Mouse (Mus musculus) gastrocnemius, adult 8-10 months (tissue): ENCODE data around the gene Cfap97d1. TPM values are rescaled to one million over a fixed set of nuclear protein-coding genes. Genes with fewer than 3 reads are reported as not detected.

Experiments
- DNase-seq, 2 experiments: peaks; one replicate each; pipeline ENCODE4 v3.0.0; 2022; ENCODE audit warnings: low spot score in 2 of 2
- total RNA-seq, 4 experiments: library from RNA; stranded (reverse); gene quantifications; 2 replicates each; pipeline ENCODE4 v1.2.4; 2022

Cfap97d1 gene
- total RNA-seq, 4 experiments from 2014 or later: not detected

DNA sequence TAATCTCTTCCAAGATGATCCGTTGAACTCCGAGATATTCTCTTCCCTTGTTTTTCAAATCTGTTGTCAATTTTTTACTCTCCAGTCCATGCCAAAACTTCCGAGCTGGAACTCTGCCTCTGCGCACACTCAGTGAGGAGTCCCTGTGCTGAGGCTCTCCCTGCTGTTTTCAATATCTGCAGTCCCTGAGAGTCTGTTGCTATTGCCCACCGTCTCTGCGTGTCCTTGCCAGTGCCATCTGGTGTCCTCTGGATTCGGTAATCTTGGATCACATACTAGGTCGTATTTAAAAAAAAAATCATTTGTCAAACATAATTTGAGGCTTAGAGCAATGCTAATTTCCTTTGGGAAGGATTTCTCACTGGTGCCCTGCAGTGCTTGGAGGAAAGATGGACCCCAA is 50.8 kb downstream of the Cfap97d1 start:
- DNase-seq: no peak

GRCm38 (mm10) chr11:102035456-102035960 is 51.4 kb downstream of the Cfap97d1 start:
- DNase-seq: no peak

DNA sequence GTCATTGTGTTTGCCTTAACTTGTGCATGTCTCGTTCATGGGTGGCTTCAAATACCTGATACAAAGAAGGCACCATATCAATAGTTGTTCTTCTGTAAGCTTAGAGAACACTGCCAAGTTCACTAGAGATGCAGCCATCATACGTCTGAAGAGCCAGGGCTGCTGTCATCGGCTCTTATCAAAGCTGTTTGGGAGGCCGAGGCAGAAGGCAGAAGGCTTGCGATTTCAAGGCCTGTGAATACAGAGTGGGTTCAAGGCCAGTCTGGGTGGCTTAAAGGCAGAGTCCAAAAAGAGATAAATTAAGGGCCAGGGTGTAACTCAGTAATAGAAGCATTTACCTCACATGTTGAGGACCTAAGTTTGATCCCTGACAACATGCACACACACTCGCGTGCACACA is 52.3 kb downstream of the Cfap97d1 start:
- DNase-seq: no peak

DNA sequence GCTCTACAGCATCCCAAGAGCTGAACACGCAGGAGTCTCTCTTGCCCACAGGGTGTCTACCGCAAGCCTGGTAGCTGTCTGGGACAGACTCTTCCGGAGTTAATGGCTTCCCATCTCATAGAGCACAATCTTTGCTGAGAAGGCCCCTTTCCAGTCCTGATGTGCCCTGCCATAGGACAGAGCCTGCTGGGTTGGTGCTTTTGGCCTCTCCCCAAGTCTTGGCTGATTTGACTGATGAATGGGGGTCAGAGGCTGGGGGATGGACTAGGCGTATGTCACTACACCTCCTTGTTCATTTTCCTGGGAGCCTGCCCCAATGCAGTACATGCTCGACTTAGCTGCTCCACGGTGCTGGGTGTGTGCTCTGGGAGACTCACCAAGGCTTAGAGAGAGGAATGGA is 53.7 kb downstream of the Cfap97d1 start:
- no peak for DNase-seq

- DNase-seq: no peak
These were observed 55.5 kb downstream of the Cfap97d1 start for GRCm38 (mm10) chr11:102039487-102040137.

DNA sequence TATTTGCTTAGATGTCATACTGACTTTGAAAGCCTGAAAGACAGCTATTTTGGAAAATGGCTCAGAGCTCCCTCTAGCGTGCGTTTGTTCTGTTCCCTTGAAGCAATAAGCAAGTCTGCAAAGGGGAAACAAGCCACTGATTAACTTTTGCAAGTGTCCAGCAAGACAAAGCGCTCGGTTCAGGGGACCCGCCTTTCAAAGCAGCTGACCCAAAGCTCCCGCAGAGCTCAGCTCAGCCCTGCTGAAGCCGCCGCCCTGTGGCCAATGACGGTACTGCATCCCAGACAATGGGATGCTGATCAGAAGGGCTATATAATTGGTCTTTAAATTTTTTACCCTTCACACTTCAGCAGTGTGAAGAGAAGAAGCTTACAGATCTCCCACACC is 56.1 kb downstream of the Cfap97d1 start:
- DNase-seq: peak; percentile 70 to 78

DNA sequence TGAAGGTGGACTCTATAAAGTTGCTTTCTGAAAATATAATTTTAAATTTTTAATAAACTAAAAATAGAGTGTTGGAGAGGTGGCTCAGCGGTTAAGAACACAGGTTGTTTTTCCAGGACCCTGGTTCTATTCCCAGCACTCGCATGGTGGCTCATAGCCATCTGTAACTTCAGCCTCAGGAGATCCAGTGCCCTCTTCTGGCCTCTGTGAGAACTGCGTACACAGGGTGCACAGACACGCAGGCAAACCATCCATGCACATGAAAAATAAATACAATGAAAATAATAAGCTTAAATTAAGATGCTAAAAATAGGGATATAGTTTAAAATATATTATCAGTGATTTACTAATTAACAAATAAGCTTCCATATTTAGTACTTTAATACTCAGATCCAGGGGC is 56.6 kb downstream of the Cfap97d1 start:
- no peak for DNase-seq

- DNase-seq: no peak
These were observed 57.4 kb downstream of the Cfap97d1 start, which contains the start of gene Cd300lg for GRCm38 (mm10) chr11:102041350-102041949. Gene Cd300lg, plus strand, starts transcription at chr11:102041509.

Other genes with a start within 250 kb of the Cfap97d1 start
- gene Etv4, start 198.9 kb upstream of the Cfap97d1 start, total RNA-seq: 1 to 10 TPM; 1.1 to 1.9 (median 1.5) TPM
- gene Meox1, start 89.9 kb upstream of the Cfap97d1 start, total RNA-seq: 1 to 10 TPM; 1.1 to 2.4 (median 1.8) TPM
- not detected for gene Sost, start 17.3 kb upstream of the Cfap97d1 start, total RNA-seq
- gene Dusp3, start 2.7 kb downstream of the Cfap97d1 start, total RNA-seq: 100 to 1,000 TPM; 134 to 209 (median 172) TPM
- 10 to 100 TPM; 12.9 to 17.9 (median 15.7) TPM for gene Mpp3, start 44.2 kb downstream of the Cfap97d1 start, total RNA-seq
- gene Cd300lg, start 57.2 kb downstream of the Cfap97d1 start, total RNA-seq: 10 to 100 TPM; 12.9 to 17.6 (median 15.0) TPM
- 1 to 10 TPM in 1 of 4 experiments, under 1 TPM in 3; 0.27 to 1.1 (median 0.57) TPM for gene Mpp2, start 104.2 kb downstream of the Cfap97d1 start, total RNA-seq
- gene Ppy, start 117.0 kb downstream of the Cfap97d1 start, total RNA-seq: not detected
- gene Pyy, start 123.6 kb downstream of the Cfap97d1 start, total RNA-seq: not detected
- gene Nags, start 161.2 kb downstream of the Cfap97d1 start, total RNA-seq: not detected
- 10 to 100 TPM in 2 of 4 experiments, 1 to 10 TPM in 2; 8.9 to 10.5 (median 9.9) TPM for gene Tmem101, start 172.1 kb downstream of the Cfap97d1 start, total RNA-seq
- gene Lsm12, start 201.0 kb downstream of the Cfap97d1 start, total RNA-seq: 100 to 1,000 TPM; 108 to 127 (median 111) TPM
- 10 to 100 TPM; 61.5 to 73.2 (median 63.8) TPM for gene G6pc3, start 205.3 kb downstream of the Cfap97d1 start, total RNA-seq
- 10 to 100 TPM; 77.5 to 86.2 (median 83.2) TPM for gene Hdac5, start 245.9 kb downstream of the Cfap97d1 start, total RNA-seq